ENCODE assay signal across 8 mouse cellular contexts in the genomic region with DNA sequence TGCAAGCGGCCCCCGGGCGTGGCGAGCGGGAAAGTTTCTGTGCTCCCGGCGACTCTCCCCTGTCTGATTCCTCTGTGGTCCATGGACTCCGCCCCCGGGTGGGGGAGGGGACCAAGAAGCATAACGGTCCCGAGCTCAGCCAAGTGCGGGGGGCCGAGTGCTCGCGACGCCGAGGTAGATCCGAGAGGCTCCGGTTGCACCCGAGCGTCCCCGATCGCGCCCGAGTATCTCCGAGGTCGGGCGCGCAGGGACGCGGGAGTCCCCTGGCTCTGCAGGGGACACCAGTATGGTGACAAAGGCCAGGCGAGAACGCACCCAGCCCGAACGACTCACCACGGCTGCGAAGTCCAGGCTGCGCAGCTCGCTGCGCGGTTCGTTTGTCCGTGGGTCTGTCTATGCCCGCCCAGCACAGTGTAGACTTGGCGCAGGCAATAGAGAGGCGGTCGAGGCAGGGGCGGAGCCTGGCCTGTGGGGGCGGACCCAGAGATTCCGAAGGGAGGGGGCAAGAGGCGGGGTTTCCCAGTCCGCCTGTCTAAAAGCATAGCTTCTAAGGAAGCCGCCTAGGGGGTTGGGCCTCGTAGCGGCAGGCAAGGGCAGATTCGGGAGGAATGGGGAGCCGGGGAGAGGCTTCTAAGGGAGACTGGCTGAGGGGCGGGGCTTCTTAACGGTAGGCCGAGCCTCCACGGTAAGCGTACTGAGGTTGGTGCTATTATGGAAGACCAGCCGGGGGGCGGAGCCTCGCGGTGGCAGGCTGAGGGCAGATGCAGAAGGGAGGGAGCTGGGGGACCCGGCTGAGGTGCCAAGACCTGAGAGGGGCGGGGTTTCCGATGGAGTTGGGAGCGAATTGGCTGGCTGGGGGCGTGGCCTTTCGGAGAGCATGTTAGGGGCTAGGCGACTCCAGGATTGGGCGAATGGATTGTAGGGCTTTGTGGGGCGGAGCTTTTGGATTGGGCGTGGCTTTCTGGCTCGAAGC. TPM values are rescaled to one million over a fixed set of nuclear protein-coding genes. Genes with fewer than 3 reads are reported as not detected.
DNase-seq lines count a peak whose midpoint lies in the region; ATAC-seq lines count a peak whose summit lies in the region.

No protein-coding gene starts in this region.

- H3K27me3 ChIP-seq in intestine, embryonic 14.5 days (replicated peaks; ENCODE audit: control insufficient read depth, insufficient read depth, low read length), result no peaks in the 10 kb centered on the region

- H3K9me3 ChIP-seq in intestine, embryonic 14.5 days (ENCODE audit: control insufficient read depth, low read length), result no peaks in the 10 kb centered on the region

- intact Hi-C loops in left cerebral cortex, postnatal 14 days (cut with DNase I), result loop anchor here (2.0 kb wide), 1 partner anchor 15 kb away; no protein-coding TSS in a partner anchor

- peaks cover 10% of the 10 kb centered on the region for H3K36me3 ChIP-seq in intestine, embryonic 14.5 days (ENCODE audit: control insufficient read depth, insufficient read depth, low read length)

- peak; percentile 95 to 97 for DNase-seq in adrenal gland, adult 18-20 months (ENCODE audit: low spot score in 2 of 2)
- peak; percentile 100 for DNase-seq in embryo, embryonic 11 days
- DNase-seq in gastrocnemius, postnatal 25 days, result peak; percentile 99
- DNase-seq in intestine, embryonic 14.5 days (ENCODE audit: low spot score), result peak; percentile 99
- DNase-seq in left cerebral cortex, postnatal 14 days (ENCODE audit: low spot score in 2 of 2), result peak; percentile 93 to 98
- DNase-seq in mesoderm, embryonic 11.5 days (ENCODE audit: low read depth, low spot score), result peak; percentile 99
- DNase-seq in right cerebral cortex, postnatal 36 days (ENCODE audit: low spot score in 2 of 2), result peak; percentile 95
- peak; percentile 98 for DNase-seq in yolk sac, embryonic 10.5 days (ENCODE audit: low spot score)

- ATAC-seq in intestine, embryonic 14.5 days (replicated peaks; ENCODE audit: low FRiP score, low TSS enrichment, low read depth), result peak; percentile 93

- peak overlapping the region; percentile 57 for H3K4me3 ChIP-seq in intestine, embryonic 14.5 days (ENCODE audit: low read depth, low read length)

- peak overlapping the region; percentile 67 for H3K9ac ChIP-seq in intestine, embryonic 14.5 days (ENCODE audit: low read length)

- peak overlapping the region; percentile 77 for H3K4me2 ChIP-seq in intestine, embryonic 14.5 days (ENCODE audit: low read length)

- peaks cover 38% of the 10 kb centered on the region for H3K4me1 ChIP-seq in intestine, embryonic 14.5 days (replicated peaks; ENCODE audit: control insufficient read depth, insufficient read depth, low read length)

- WGBS in intestine, embryonic 14.5 days, result under 1% methylated on average over 77 of the region's 77 CpGs

- peak overlapping the region; percentile 86 for H3K27ac ChIP-seq in intestine, embryonic 14.5 days (ENCODE audit: low read depth)

RNA-seq across cellular contexts. Expression of a gene that starts 14.2 kb away (rescaled TPM):
- total RNA-seq in adrenal gland, adult 18-20 months (2021), result 100 to 1,000 TPM; 130 to 188 TPM
- 10 to 100 TPM; 37.7 to 39.6 TPM for total RNA-seq in gastrocnemius, postnatal 25 days (2021)
- 94.4 and 99.6 TPM in 2 replicates for polyA plus RNA-seq in intestine, embryonic 14.5 days (2014; fragmentation: Nextera tagmentation; extraction: Ambion mirVana)
- total RNA-seq in left cerebral cortex, postnatal 14 days (2021), result 100 to 1,000 TPM; 644 to 661 TPM

RNA-seq across cellular contexts. Expression of a gene that starts 50.2 kb away (rescaled TPM):
- total RNA-seq in adrenal gland, adult 18-20 months (2021), result not detected
- total RNA-seq in gastrocnemius, postnatal 25 days (2021), result not detected
- polyA plus RNA-seq in intestine, embryonic 14.5 days (2014; fragmentation: Nextera tagmentation; extraction: Ambion mirVana), result not detected in 2 replicates
- total RNA-seq in left cerebral cortex, postnatal 14 days (2021), result not detected

Comparison
In these comparisons a context has a peak if more than half of its experiments do, and no peak if none do; other contexts are left out.
1. Peak in every context shown above with its lines: DNase-seq, ATAC-seq, H3K4me3 ChIP-seq and H3K27ac ChIP-seq.